8 mouse cellular contexts compared by ENCODE assay signal in genomic region chr7:67459810-67460209, GRCm38 (mm10).
DNase-seq lines count a peak whose midpoint lies in the region; ATAC-seq lines count a peak whose summit lies in the region.

No protein-coding gene starts in this region.

- H3K36me3 ChIP-seq in forebrain, embryonic 15.5 days: no peaks in the 10 kb centered on the region

- no peaks in the 10 kb centered on the region for H3K9me3 ChIP-seq in forebrain, embryonic 15.5 days

- no peaks in the 10 kb centered on the region for H3K27me3 ChIP-seq in forebrain, embryonic 15.5 days

- DNase-seq in layer of hippocampus, adult 18-20 months (ENCODE audit: low spot score in 2 of 2): peak; percentile 30 to 58
- DNase-seq in layer of hippocampus, adult 9-11 months: no peak
- DNase-seq in heart, adult 11 months: peak; percentile 99
- peak; percentile 44 for DNase-seq in kidney, postnatal 14 days
- peak; percentile 70 to 80 for DNase-seq in monocyte, adult 2 months (ENCODE audit: low read depth in 1 of 2, low spot score in 2 of 2)
- DNase-seq in adipocyte (ENCODE audit: low spot score): no peak
- DNase-seq in cerebellum, adult 9-11 months: no peak

- no peak overlapping the region for H3K27ac ChIP-seq in forebrain, embryonic 15.5 days (replicated peaks)

- no peak overlapping the region for H3K4me2 ChIP-seq in forebrain, embryonic 15.5 days (replicated peaks)

- no peak for ATAC-seq in forebrain, embryonic 15.5 days (replicated peaks)

- H3K4me1 ChIP-seq in forebrain, embryonic 15.5 days: no peaks in the 10 kb centered on the region

- no peak overlapping the region for H3K4me3 ChIP-seq in forebrain, embryonic 15.5 days

- 83% methylated on average over 10 of the region's 10 CpGs for whole genome bisulfite sequencing in forebrain, embryonic 15.5 days

- no peak overlapping the region for H3K9ac ChIP-seq in forebrain, embryonic 15.5 days (replicated peaks)

Comparison
In these comparisons a context has a peak if more than half of its experiments do, and no peak if none do; other contexts are left out.
1. DNase-seq: peak in layer of hippocampus, adult 18-20 months (2 of 2), heart, adult 11 months (single experiment), kidney, postnatal 14 days (single experiment) and monocyte, adult 2 months (2 of 2); none in layer of hippocampus, adult 9-11 months (single experiment), adipocyte (single experiment) and cerebellum, adult 9-11 months (single experiment).